Mouse (Mus musculus): ENCODE data around the gene Ermard.

Gene Ermard

DNA sequence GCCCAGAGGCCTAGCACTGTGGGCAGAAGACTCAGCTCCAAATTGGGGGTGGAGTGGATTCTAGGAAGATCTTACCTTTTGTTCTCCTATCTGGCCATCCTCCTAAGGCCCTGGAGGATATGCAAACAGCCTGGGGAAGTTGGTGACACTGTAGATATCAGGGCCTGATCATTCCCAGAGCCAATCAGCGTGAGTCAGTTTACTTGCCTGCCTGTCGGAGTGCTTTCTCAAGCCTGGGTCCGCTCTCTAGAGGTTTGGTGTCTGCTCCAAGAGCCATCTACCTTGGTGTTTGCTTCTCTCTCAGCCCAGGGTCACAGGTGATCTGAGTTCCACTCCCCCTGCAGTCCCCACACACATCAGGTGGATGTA lies 89.3 kb downstream of the Ermard start:
- DNase-seq = no peak

DNA sequence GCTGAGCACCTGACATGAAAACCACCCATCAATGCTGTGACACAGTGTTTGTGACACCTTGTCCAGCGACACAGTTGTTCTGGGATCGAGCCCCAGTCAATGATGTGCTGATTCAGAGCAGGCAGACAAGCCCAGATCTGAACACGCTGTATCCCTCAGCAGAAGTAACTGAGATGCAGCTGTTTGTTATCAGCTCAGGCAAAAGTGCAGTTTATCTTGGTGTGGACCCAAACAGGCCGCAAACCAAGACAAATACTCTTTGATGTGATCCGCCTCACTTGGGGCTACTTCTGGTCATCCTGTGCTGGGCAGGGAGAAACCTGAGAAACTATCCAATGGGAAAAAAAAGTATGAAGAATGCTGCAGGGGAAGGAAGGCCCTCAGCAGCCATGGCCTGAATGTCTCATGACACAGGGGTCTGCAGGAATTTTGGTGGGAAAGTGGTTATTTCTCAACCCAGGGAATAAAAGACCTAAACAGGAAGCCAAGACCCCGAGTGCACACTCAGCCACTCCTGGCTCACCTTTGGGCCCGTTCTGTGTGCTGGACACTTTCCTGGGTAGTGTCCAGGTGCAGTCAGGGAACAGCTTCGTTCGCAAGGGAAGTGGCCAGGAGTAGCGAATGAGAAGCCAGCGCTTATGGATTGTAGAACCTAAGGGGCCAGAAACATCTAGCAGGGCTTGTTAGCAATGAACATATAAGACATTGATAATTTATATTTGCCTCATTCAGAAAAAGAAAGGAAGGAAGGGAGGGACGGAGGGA lies 94.1 kb downstream of the Ermard start:
- DNase-seq = no peak

DNA sequence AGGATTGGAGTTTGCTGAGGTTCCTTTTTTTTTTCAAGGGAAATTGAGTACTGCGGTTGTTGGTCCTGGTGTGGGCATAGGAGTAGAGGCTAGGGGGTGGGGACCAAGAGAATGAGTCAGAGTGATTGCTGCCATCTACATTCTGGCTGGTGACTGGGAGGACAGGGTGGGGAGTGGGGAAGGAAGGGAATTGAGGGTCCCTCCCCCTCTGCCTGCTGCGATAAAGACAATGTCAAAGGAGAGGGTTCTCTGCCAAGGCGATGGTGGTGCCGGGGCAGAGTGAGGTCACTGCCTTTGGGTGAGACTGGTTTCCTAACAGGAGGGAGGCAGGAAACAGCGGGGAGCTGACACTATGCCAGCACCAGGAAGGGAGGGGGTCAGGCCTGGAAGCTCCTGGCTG lies 96.4 kb downstream of the Ermard start:
- no peak for DNase-seq
